Mouse (Mus musculus): ENCODE results near the gene Hoxa4. TPM values are rescaled to one million over a fixed set of nuclear protein-coding genes. Genes with fewer than 3 reads are reported as not detected.

Gene Hoxa4
- 1 to 10 TPM; 2.7 to 3.3 TPM for total RNA-seq (2021)
- long read RNA-seq, experiment 1, partial matches to known transcripts = 0 of 3 reads
- long read RNA-seq, experiment 1, other reads (novel, unspliced or antisense) = 1 of 3 reads
- long read RNA-seq, experiment 2, partial matches to known transcripts = 0 of 3 reads
- long read RNA-seq, experiment 2, other reads (novel, unspliced or antisense) = 1 of 3 reads

- Histone ChIP-seq H3K4me3 (peak within 1 kb of the TSS; percentile 86), H3K27ac (peak within 1 kb of the TSS; percentile 88)
- TF ChIP-seq CTCF (IDR thresholded peaks at IDR 0.05) = no peak; the same call in 1 of the 2 replicates
- intact Hi-C loops (cut with DNase I) = loop anchor here (5.0 kb wide), 2 partner anchors 129 to 179 kb away; partner anchors contain the start of gene Skap2
- no peak for DNase-seq
Measured at GRCm38 (mm10) chr6:52190906-52191810, at the start of gene Hoxa4. TSS of gene Hoxa4 (minus strand) at chr6:52191753.

DNA sequence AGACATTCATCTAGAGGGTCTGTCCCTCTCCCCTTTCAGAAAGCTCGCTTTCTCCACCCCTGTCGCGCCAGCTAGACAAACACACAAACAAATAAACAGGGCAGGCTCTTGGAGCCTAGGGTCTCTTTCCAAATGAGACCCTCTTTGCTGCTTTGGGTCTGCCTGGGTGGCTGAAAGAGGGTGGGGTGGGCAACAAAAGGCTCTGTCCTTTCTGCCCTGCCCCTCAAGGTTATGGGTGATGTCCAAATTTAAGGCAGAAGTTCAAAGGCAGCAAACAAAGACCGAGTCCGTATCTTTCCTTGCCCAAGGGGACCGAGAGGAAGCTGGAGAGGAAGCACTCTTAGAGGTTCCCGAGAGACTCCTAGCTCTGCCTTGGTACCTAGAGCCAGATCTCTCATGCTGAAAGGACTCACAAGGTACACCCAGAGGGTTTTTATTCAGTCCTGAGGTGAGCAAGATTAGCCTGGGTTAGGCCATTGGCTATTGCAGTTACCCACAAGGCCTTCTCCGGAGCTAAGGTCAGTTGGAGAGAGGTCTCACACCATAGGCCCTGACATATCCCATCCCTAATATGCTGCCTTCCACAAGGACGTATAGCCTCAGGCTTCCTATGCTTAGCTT is 49.6 kb upstream of the Hoxa4 start:
- Histone ChIP-seq H3K4me3 (peak overlapping the region; percentile 73), H3K27ac (peak overlapping the region; percentile 93)
- intact Hi-C loops (cut with DNase I) = no loop called here
- TF ChIP-seq CTCF (IDR thresholded peaks at IDR 0.05) = no peak
- DNase-seq = no peak

DNA sequence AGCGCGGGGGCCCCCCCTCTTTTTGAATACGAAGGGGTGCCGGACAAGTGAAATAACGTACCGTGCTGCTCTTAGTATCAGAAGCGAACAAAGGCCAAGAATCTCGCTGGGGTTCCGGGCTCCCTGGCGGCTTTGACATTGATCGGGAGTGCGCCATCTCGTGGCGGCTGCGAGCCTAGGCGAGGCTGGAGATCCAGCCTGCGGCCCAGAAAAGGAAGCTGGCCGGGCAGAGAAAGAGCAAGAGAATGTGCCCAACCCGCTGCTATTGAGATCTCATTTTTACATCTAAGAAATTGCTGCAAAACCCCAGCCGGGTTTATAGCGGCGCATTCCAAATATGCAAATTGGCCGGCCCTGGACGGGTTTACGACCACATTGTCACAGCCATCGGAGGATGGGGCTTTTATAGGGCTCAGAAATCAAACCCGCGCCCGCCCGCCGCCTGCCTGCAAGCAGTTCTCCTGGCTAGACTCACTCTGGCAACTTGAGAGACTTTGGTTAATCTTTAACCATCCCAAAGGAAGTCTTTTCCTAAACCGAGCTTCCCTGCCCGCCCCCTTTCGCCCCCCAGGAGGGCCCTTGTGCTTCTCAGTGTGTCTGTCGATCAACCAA is 48.9 kb upstream of the Hoxa4 start, which contains the start of gene Hoxa10:
Gene Hoxa10 (minus strand): TSS at position 466 of the 612 bp plus-strand sequence.
- TF ChIP-seq CTCF (IDR thresholded peaks at IDR 0.05) = peak; percentile 96
- intact Hi-C loops (cut with DNase I) = no loop called here
- DNase-seq = peak; percentile 94
- Histone ChIP-seq H3K27ac (peak within 1 kb of the TSS; percentile 93), H3K4me3 (peak within 1 kb of the TSS; percentile 73)

DNA sequence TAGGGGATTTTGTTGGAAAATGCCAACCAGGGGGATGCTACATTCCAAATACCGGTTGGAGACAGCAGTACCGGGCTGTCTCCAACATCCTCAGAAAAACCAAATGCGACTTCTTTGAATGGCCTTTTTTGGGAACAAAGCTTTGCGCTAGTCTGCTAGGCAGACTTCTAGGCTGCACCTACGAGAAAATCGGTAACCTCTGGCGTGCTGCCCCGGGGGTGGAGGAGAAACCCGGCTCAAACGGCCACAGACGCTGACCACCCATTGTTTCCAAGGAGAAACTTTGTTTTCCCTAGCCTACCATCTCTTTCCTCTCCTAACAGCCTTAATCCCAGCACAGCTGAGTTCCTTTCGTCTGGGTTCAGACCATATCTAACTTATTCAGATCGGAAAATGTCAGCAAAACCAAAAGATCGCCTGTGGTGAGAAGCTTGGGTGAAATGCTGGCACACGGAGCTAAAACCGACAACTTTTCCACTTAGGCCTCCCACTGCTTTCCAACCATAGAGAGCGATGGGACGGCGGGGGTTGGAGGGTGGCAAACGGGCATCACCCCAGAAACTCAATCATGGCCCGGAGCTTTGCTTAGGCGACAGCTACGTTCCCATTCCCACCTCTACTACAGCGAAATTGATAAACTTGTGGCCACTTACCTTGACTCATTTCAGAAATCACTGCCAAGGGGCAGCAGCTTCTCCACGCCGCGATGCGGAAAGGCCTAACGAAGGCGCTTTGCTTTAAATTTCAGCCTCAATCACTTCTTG is 48.3 kb upstream of the Hoxa4 start:
- no peak for TF ChIP-seq CTCF (IDR thresholded peaks at IDR 0.05)
- peak overlapping the region; percentile 93 for H3K27ac ChIP-seq
- peak; percentile 59 for DNase-seq
- peak overlapping the region; percentile 73 for H3K4me3 ChIP-seq
- intact Hi-C loops (cut with DNase I) = no loop called here

GRCm38 (mm10) chr6:52238976-52239375 is 47.4 kb upstream of the Hoxa4 start:
- Histone ChIP-seq H3K27ac (peak overlapping the region; percentile 93), H3K4me3 (peak overlapping the region; percentile 73)
- DNase-seq = no peak
- TF ChIP-seq CTCF (IDR thresholded peaks at IDR 0.05) = no peak
- intact Hi-C loops (cut with DNase I) = no loop called here

GRCm38 (mm10) chr6:52238155-52238545 is 46.6 kb upstream of the Hoxa4 start:
- Histone ChIP-seq H3K4me3 (peak overlapping the region; percentile 73), H3K27ac (peak overlapping the region; percentile 93)
- DNase-seq = no peak
- no peak for TF ChIP-seq CTCF (IDR thresholded peaks at IDR 0.05)
- intact Hi-C loops (cut with DNase I) = no loop called here

GRCm38 (mm10) chr6:52237346-52238154 is 46.0 kb upstream of the Hoxa4 start:
- DNase-seq = peak; percentile 43
- intact Hi-C loops (cut with DNase I) = no loop called here
- peak overlapping the region; percentile 73 for H3K4me3 ChIP-seq
- H3K27ac ChIP-seq = peak overlapping the region; percentile 93
- no peak for TF ChIP-seq CTCF (IDR thresholded peaks at IDR 0.05)

DNA sequence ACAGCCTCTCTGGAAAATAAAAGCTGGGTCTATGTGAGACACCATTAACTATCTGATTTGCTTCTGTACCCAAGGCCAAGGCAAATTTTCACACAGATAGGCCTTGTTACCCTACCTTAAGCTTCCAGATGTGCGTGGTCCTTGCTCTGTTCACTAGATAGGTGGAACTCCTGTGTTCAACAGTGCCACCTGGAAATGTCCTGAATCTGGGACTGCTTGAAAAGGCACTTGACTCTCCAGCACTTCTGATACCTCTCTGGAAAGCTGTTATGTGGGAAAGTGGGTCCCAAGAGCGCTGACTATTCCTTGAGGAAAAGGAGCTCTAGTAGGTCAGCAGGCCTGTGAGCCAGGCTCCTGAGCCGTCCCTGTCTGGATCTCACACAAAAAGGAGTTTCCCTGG is 45.3 kb upstream of the Hoxa4 start:
- intact Hi-C loops (cut with DNase I) = no loop called here
- H3K4me3 ChIP-seq = peak overlapping the region; percentile 73
- TF ChIP-seq CTCF (IDR thresholded peaks at IDR 0.05) = no peak
- peak overlapping the region; percentile 93 for H3K27ac ChIP-seq
- DNase-seq = no peak

- no peak for TF ChIP-seq CTCF (IDR thresholded peaks at IDR 0.05)
- peak overlapping the region; percentile 93 for H3K27ac ChIP-seq
- intact Hi-C loops (cut with DNase I) = no loop called here
- H3K4me3 ChIP-seq = peak overlapping the region; percentile 73
- no peak for DNase-seq
Measured at GRCm38 (mm10) chr6:52235866-52236265, 44.3 kb upstream of the Hoxa4 start.

GRCm38 (mm10) chr6:52235267-52235666 is 43.7 kb upstream of the Hoxa4 start:
- intact Hi-C loops (cut with DNase I) = no loop called here
- TF ChIP-seq CTCF (IDR thresholded peaks at IDR 0.05) = no peak
- Histone ChIP-seq H3K4me3 (peak overlapping the region; percentile 76), H3K27ac (peak overlapping the region; percentile 93)
- no peak for DNase-seq
